Mouse (Mus musculus) embryonic fibroblast, embryonic 13.5 days (primary cell): ENCODE measurements around the gene Dtd2. TPM values are rescaled to one million over a fixed set of nuclear protein-coding genes. Genes with fewer than 3 reads are reported as not detected.

Experiments
- H3K27ac ChIP-seq: 2 replicates; pipeline ENCODE4 v1.5.1; 2012; ENCODE audit warnings: low read length, control low read depth, inconsistent platforms; ENCODE audit not compliant: insufficient read depth
- H3K4me1 ChIP-seq: 2 replicates; pipeline ENCODE4 v1.6.1; 2011; ENCODE audit warnings: low read length; ENCODE audit not compliant: control insufficient read depth, insufficient read depth
- H3K4me3 ChIP-seq: 2 replicates; pipeline ENCODE4 v1.5.1; 2011; ENCODE audit warnings: mild to moderate bottlenecking, control low read depth, low read length; ENCODE audit not compliant: insufficient read depth
- CTCF ChIP-seq: IDR thresholded peaks from 2 replicates; pipeline ENCODE4 v1.5.1; 2011; ENCODE audit warnings: mild to moderate bottlenecking, control low read depth, low read length, moderate library complexity, borderline replicate concordance; ENCODE audit not compliant: insufficient read depth
- POLR2A ChIP-seq: IDR thresholded peaks from 2 replicates; pipeline ENCODE4 v1.6.1; 2011; ENCODE audit warnings: low read depth, mild to moderate bottlenecking, control low read depth, low read length, moderate library complexity
- polyA plus RNA-seq: library from polyadenylated mRNA; stranded (reverse); fragments of >200 nt; gene quantifications from 2 replicates; pipeline ENCODE4 v1.2.4, GENCODE M21; 2011; ENCODE audit warnings: low read depth; ENCODE audit not compliant: missing spikeins, insufficient read length

Dtd2 gene
- polyA plus RNA-seq, 1 experiment = 9.0 TPM

- Histone ChIP-seq H3K27ac (no peak overlapping the region), H3K4me1 (no peaks in the 10 kb centered on the region), H3K4me3 (no peak overlapping the region)
- TF ChIP-seq POLR2A (no peak), CTCF (no peak)
Observed at GRCm38 (mm10) chr12:52013274-52013673, 7.0 kb upstream of the Dtd2 start.

DNA sequence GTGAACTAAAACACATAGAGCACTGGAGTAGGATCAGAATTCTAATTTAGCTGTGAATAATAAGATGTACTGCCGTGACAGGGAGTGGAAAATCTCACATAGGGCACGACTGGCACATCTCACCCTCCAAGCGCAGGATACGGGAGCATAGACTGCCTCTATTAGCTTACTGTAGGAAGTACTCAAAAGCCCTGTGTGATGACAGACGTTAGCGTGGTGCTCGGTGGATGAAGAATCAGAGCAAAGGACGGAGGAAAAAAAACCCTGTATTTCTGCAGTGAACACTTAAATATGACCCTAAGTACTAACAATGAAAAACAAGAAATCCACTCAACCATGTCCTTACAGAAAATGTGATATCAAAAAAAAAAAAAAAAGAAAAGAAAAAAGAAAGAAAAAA lies 5.9 kb upstream of the Dtd2 start:
- Histone ChIP-seq H3K4me3 (no peak overlapping the region), H3K27ac (no peak overlapping the region), H3K4me1 (no peaks in the 10 kb centered on the region)
- TF ChIP-seq CTCF (no peak), POLR2A (no peak)

DNA sequence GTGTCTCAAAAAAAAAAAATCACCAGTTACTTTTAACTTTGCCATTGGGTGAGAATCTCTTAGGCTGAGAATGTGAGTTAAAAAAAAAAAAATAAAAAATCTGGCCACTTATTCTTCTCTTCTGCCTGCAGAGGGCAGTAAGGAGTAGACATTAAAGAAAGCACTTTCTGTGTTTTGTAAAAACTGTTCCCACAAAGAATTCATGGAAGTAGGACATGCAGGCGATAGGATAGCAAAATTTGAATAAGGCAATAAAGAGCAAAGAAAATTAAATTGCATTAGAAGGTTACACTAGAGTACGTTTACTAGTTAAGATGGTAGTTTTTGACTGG lies 4.3 kb upstream of the Dtd2 start:
- TF ChIP-seq POLR2A (no peak), CTCF (no peak)
- no peak overlapping the region for H3K27ac ChIP-seq
- no peak overlapping the region for H3K4me3 ChIP-seq
- no peaks in the 10 kb centered on the region for H3K4me1 ChIP-seq

DNA sequence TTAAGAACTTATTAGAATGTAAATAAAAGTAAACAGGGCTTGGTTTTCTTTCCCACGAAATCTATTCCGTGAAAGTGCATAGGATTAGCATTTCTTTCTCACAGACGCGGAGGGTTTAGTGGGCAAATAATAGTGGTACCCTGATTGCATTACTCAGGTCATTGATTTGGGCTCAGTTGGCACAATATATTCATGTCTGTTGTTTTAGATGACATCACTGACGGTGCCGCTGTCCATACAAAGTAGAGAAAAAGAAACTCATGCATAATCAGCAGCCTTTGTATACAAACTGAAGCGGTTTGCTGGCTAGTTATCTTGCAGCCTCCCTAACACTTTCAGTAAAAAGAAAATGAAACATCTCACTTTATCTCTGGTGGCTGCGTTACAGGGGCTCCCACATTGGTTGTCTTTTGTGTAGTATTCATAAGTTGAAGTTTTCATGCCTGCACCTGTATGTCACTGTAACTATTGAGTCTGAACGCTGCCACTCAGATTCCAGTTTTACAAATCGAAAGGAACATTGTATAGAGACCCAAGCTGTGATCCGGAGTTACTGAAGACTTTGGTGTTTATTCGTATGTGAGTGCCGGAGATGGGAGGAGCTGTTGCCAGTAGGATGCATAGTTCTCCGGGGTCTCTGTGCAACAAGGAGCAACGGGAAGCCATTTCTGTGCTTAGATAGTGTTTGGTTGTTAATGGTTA lies 3.8 kb upstream of the Dtd2 start:
- H3K27ac ChIP-seq = no peak overlapping the region
- no peaks in the 10 kb centered on the region for H3K4me1 ChIP-seq
- no peak for TF ChIP-seq CTCF
- no peak for TF ChIP-seq POLR2A
- H3K4me3 ChIP-seq = no peak overlapping the region

GRCm38 (mm10) chr12:52006633-52006994 lies 313 bp upstream of the Dtd2 start:
- Histone ChIP-seq H3K27ac (no peak overlapping the region), H3K4me1 (no peaks in the 10 kb centered on the region), H3K4me3 (peak overlapping the region; percentile 79; the same call in 1 of the 2 replicates)
- TF ChIP-seq CTCF (no peak), POLR2A (no peak)

DNA sequence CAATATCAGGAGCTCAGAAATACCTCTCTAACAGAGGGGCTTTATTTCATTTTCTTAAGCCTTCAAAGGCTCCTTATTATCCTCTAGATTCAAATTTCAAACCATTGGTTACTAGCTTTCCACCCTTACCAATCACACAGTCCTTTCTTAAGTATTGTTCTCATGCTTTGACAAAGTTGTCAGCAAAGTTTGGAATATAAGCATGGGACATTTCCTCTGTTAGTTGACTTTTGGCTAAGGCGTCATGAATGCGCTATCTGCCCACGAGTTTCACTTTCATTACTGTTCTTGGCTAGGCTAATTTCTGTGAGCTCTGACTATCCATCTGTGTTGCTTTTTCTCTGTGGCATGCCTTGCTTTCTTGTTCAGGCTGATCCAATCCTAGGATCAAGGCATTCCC lies 3.6 kb downstream of the Dtd2 start:
- no peak overlapping the region for H3K27ac ChIP-seq
- 0 out of 2 replicates have a peak, but pooled peaks cover 3% of the 10 kb centered on the region for H3K4me1 ChIP-seq
- TF ChIP-seq CTCF = no peak
- no peak for TF ChIP-seq POLR2A
- no peak overlapping the region for H3K4me3 ChIP-seq

DNA sequence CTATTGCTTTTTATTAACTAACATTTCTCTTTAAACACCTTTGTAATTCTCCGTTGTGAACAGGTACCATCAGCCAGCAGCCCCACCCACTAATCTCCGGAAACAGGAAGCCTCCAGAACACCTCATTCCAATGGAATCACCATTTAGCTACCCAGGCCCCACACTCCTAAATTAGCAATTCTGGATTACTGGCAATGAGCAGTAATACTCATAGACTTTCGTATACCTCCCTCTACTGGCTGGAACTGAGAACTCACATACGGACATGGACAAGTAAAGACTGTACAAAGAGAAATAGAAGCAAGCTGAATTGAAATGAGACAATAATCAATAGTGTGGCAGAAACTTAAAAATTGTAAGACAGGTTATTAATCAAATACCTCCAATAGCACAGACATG lies 4.8 kb downstream of the Dtd2 start:
- H3K27ac ChIP-seq = no peak overlapping the region
- 0 out of 2 replicates have a peak, but pooled peaks cover 3% of the 10 kb centered on the region for H3K4me1 ChIP-seq
- no peak overlapping the region for H3K4me3 ChIP-seq
- TF ChIP-seq POLR2A (no peak), CTCF (no peak)

GRCm38 (mm10) chr12:51998366-51998932 lies 7.9 kb downstream of the Dtd2 start:
- H3K27ac ChIP-seq = no peak overlapping the region
- 0 out of 2 replicates have a peak, but pooled peaks cover 3% of the 10 kb centered on the region for H3K4me1 ChIP-seq
- H3K4me3 ChIP-seq = no peak overlapping the region
- TF ChIP-seq POLR2A = no peak
- TF ChIP-seq CTCF = no peak

GRCm38 (mm10) chr12:51995738-51996536 lies 10.4 kb downstream of the Dtd2 start:
- TF ChIP-seq POLR2A (no peak), CTCF (no peak)

GRCm38 (mm10) chr12:51990629-51991028 lies 15.7 kb downstream of the Dtd2 start:
- Histone ChIP-seq H3K4me3 (no peak overlapping the region), H3K4me1 (no peaks in the 10 kb centered on the region), H3K27ac (no peak overlapping the region)
- TF ChIP-seq CTCF (no peak), POLR2A (no peak)

More at GRCm38 (mm10) chr12:51995738-51996536, 10.4 kb downstream of the Dtd2 start:
- Histone ChIP-seq H3K27ac (no peak overlapping the region), H3K4me3 (no peak overlapping the region), H3K4me1 (0 out of 2 replicates have a peak, but pooled peaks cover 3% of the 10 kb centered on the region)
